Mouse (Mus musculus) thymus, postnatal 4 days (tissue): Measurements from ENCODE around the gene Ptar1.

Experiments
- DNase-seq: peaks from one replicate; pipeline ENCODE4 v3.0.0; 2021

Ptar1 gene

GRCm38 (mm10) chr19:23758554-23759321, 71.5 kb downstream of the Ptar1 start, which contains the start of gene Apba1:
Gene Apba1, plus strand, starts transcription at chr19:23758887.
- peak; percentile 84 for DNase-seq

- DNase-seq: no peak
Measured at GRCm38 (mm10) chr19:23759322-23759945, 72.2 kb downstream of the Ptar1 start.

GRCm38 (mm10) chr19:23763371-23763770, 76.1 kb downstream of the Ptar1 start:
- DNase-seq: no peak

GRCm38 (mm10) chr19:23764051-23764450, 76.8 kb downstream of the Ptar1 start:
- DNase-seq: no peak

GRCm38 (mm10) chr19:23768864-23769263, 81.6 kb downstream of the Ptar1 start:
- DNase-seq: no peak

GRCm38 (mm10) chr19:23770494-23771423, 83.5 kb downstream of the Ptar1 start:
- no peak for DNase-seq

- peak; percentile 65 for DNase-seq
Measured at GRCm38 (mm10) chr19:23771971-23772370, 84.7 kb downstream of the Ptar1 start.

- DNase-seq: no peak
Measured at GRCm38 (mm10) chr19:23775356-23775755, 88.1 kb downstream of the Ptar1 start.

- no peak for DNase-seq
Measured at GRCm38 (mm10) chr19:23779130-23779529, 91.9 kb downstream of the Ptar1 start.

- no peak for DNase-seq
Measured at GRCm38 (mm10) chr19:23780105-23780504, 92.9 kb downstream of the Ptar1 start.
